Mouse (Mus musculus) cortical plate, adult 2 months (tissue): ENCODE measurements at regions not wholly inside any gene's neighbourhood (a gene's known extent, or its start where the extent isn't known, plus 50 kb on each side); places are given as distances from the start of the nearest gene placed in this dataset.

ENCODE experiments used
- CTCF ChIP-seq: fragments of 200-500 bp; IDR thresholded peaks from 2 replicates; pipeline ENCODE4 v1.5.1; 2011; ENCODE audit warnings: mild to moderate bottlenecking, control low read depth, low read length; ENCODE audit not compliant: insufficient read depth; ENCODE audit errors: extremely low read depth
- POLR2A ChIP-seq: fragments of 200-500 bp; IDR thresholded peaks from 2 replicates; pipeline ENCODE4 v1.6.1; 2011; ENCODE audit warnings: mild to moderate bottlenecking, low read length, control low read depth; ENCODE audit not compliant: insufficient read depth; ENCODE audit errors: extremely low read depth

- TF ChIP-seq CTCF = no peak
- TF ChIP-seq POLR2A = no peak
Observed at GRCm38 (mm10) chr15:59954345-59954744, 62.1 kb downstream of the 4933412E24Rik start.
